Mouse (Mus musculus): Measurements from ENCODE around the gene Tcf7l1. TPM values are rescaled to one million over a fixed set of nuclear protein-coding genes. Genes with fewer than 3 reads are reported as not detected.
A peak's percentile ranks its signal among the peaks of the same experiment; 100 is the strongest.

The Tcf7l1 gene
- polyA plus RNA-seq, 1 experiment from 2014 or later: 5.2 TPM

DNA sequence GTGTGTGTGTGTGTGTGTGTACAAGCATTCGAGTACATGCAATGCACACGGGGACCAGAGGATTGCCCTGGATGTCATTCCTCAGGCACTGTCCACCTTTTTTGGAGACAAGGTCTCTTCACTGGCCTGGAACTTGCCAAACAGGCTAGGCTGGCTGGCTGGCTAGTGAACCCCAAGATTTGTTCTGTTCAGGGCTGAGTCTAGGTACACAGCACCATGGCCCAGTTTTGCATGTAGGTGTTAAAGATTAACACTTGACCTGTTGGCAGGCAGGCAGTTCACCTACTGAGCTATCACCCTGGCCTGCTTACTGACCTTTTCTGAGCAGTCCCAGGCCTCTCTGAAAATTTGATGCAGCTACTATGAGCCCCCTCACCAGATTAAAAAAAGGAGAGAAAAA, 158.7 kb downstream of the Tcf7l1 start:
- Histone ChIP-seq H3K4me3 (ENCODE audit: low read depth, low read length) (no peak overlapping the region), H3K9ac (replicated peaks; ENCODE audit: low read depth, low read length) (no peak overlapping the region), H3K4me1 (ENCODE audit: control insufficient read depth, insufficient read depth, low read length) (no peaks in the 10 kb centered on the region), H3K4me2 (ENCODE audit: low read depth, low read length) (no peak overlapping the region), H3K9me3 (ENCODE audit: control insufficient read depth, low read length) (no peaks in the 10 kb centered on the region), H3K27ac (ENCODE audit: low read depth, low read length) (no peak overlapping the region), H3K27me3 (ENCODE audit: control insufficient read depth, insufficient read depth, low read length) (no peaks in the 10 kb centered on the region), H3K36me3 (ENCODE audit: control insufficient read depth, insufficient read depth, low read length) (0 out of 2 replicates have a peak, but pooled peaks cover 3% of the 10 kb centered on the region)
- no peak for ATAC-seq (ENCODE audit: low read depth)
- WGBS: 96% methylated on average over 2 of the region's 2 CpGs

DNA sequence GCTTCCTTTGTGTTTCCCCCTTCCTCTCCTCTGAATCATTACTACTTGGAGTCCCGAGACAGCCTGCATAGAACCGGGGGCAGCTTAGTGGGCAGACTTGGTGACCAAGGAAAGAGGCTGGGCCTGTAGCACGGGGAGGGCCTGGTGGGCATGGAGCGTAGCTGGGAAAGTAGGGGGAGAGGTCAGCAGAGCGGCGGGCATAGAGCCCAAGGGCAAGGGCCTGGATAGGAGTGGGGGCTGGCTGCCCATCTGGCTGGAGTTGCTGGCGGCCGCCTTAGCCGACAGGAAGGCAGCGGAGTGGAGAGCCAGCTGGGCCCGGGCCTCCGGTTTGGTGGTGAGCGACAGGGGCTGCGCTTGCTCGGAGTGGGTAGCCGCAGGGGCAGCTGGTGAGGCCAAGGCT, 161.8 kb downstream of the Tcf7l1 start:
- Histone ChIP-seq H3K9ac (replicated peaks; ENCODE audit: low read depth, low read length) (no peak overlapping the region; the same call in 1 of the 2 replicates), H3K27ac (ENCODE audit: low read depth, low read length) (no peak overlapping the region), H3K27me3 (ENCODE audit: control insufficient read depth, insufficient read depth, low read length) (no peaks in the 10 kb centered on the region), H3K4me3 (ENCODE audit: low read depth, low read length) (no peak overlapping the region), H3K4me2 (ENCODE audit: low read depth, low read length) (no peak overlapping the region), H3K4me1 (ENCODE audit: control insufficient read depth, insufficient read depth, low read length) (no peaks in the 10 kb centered on the region), H3K9me3 (ENCODE audit: control insufficient read depth, low read length) (no peaks in the 10 kb centered on the region), H3K36me3 (ENCODE audit: control insufficient read depth, insufficient read depth, low read length) (0 out of 2 replicates have a peak, but pooled peaks cover 3% of the 10 kb centered on the region)
- 81% methylated on average over 16 of the region's 16 CpGs for WGBS
- ATAC-seq (ENCODE audit: low read depth): no peak

DNA sequence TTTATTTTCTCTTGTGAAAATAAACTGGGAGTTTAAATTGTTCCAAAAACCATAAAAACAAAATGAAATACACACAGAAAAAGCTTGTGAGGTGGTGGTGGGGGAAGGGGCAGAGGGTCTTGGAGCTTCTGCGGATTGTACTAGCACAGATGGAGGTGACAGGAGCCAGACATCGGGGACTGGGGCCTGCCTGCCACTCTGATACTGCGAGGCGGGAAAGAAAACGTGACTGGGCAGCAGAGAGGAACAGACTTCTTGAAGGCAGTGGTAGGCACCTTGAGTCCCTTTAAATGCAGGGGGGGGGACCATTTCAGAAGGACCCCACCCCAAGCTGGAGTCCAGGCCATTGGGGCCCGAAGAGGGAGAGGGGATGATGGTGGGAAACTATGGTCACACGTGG, 162.7 kb downstream of the Tcf7l1 start:
- Histone ChIP-seq H3K4me2 (ENCODE audit: low read depth, low read length) (no peak overlapping the region), H3K36me3 (ENCODE audit: control insufficient read depth, insufficient read depth, low read length) (0 out of 2 replicates have a peak, but pooled peaks cover 3% of the 10 kb centered on the region), H3K4me3 (ENCODE audit: low read depth, low read length) (no peak overlapping the region), H3K9ac (replicated peaks; ENCODE audit: low read depth, low read length) (no peak overlapping the region), H3K4me1 (ENCODE audit: control insufficient read depth, insufficient read depth, low read length) (no peaks in the 10 kb centered on the region), H3K9me3 (ENCODE audit: control insufficient read depth, low read length) (no peaks in the 10 kb centered on the region), H3K27ac (ENCODE audit: low read depth, low read length) (no peak overlapping the region), H3K27me3 (ENCODE audit: control insufficient read depth, insufficient read depth, low read length) (no peaks in the 10 kb centered on the region)
- no peak for ATAC-seq (ENCODE audit: low read depth)
- 94% methylated on average over 7 of the region's 7 CpGs for WGBS

DNA sequence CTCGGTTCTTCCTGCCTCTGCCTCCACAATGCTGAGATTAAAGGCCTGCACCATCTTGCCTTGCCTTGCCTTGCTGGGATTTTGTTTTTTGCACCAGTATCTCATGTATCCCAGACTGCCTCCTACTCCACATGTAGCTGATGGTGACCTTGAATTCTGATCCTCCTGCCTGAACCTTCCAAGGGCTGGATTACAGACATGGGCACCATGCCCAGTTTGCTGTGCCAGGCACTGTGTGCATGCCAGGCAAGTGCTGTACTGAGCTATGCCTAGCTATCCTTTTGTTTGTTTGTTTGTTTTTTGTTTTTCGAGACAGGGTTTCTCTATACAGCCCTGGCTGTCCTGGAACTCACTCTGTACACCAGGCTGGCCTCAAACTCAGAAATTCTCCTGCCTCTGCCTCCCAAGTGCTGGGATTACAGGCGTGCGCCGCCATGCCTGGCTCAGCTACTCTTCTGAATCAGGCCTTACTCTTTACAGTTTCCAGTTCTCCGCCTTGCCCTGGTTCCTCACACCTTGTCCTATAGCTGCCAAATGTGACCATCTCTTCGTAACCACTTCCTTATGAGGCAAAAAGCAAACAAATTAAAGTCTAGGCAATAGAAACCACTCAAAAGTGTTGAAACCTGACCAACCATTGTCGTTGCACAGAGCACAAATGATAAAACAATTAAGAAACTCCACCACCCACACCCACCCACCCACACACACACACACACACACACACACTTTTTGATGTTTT, 165.2 kb downstream of the Tcf7l1 start:
- 87% methylated on average over 8 of the region's 8 CpGs for WGBS
- Histone ChIP-seq H3K4me3 (ENCODE audit: low read depth, low read length) (no peak overlapping the region), H3K36me3 (ENCODE audit: control insufficient read depth, insufficient read depth, low read length) (no peaks in the 10 kb centered on the region), H3K27ac (ENCODE audit: low read depth, low read length) (no peak overlapping the region), H3K9ac (replicated peaks; ENCODE audit: low read depth, low read length) (no peak overlapping the region), H3K27me3 (ENCODE audit: control insufficient read depth, insufficient read depth, low read length) (no peaks in the 10 kb centered on the region), H3K9me3 (ENCODE audit: control insufficient read depth, low read length) (no peaks in the 10 kb centered on the region), H3K4me2 (ENCODE audit: low read depth, low read length) (no peak overlapping the region), H3K4me1 (ENCODE audit: control insufficient read depth, insufficient read depth, low read length) (no peaks in the 10 kb centered on the region)
- no peak for ATAC-seq (ENCODE audit: low read depth)

DNA sequence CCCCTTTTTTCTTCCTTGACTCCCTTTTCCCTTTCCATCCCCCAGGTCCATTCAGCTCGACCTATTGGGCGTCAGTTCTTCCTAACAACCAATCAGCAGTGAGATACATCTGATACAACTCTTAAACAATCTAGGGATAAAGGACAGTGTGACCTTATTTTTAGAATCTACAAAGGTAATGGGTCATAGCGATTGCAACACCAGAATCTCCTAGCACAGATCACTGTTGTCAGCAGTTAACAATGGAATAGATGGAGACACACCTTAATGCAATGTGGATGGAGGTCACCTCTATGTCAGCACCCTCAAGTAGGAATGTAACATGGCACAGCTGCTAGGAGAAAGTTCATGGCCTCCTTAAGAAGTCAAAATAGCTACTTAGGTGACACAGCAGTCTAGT, 166.1 kb downstream of the Tcf7l1 start:
- 44% methylated on average over 3 of the region's 3 CpGs for WGBS
- H3K27ac ChIP-seq (ENCODE audit: low read depth, low read length): no peak overlapping the region

DNA sequence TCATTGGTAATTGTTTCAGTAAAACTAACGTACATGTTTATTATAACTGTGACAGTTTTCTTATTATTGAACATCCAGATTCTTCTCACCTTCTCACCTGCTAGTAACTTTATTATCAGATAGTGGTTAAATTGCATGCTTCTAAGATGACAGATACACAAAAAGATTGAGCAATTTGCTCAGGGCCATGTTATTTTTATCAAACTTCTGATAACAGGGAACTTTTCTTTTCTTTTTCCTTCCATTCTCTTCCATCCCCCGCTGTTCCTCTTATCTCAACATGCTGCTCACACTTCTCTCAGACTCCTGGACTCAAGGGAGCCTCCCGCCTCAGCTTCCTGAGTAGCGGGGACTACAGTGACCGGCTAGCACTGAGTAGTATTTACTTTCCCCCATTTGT, 168.1 kb downstream of the Tcf7l1 start:
- H3K27me3 ChIP-seq (ENCODE audit: control insufficient read depth, insufficient read depth, low read length): no peaks in the 10 kb centered on the region
- H3K27ac ChIP-seq (ENCODE audit: low read depth, low read length): no peak overlapping the region
- H3K9ac ChIP-seq (replicated peaks; ENCODE audit: low read depth, low read length): no peak overlapping the region
- H3K36me3 ChIP-seq (ENCODE audit: control insufficient read depth, insufficient read depth, low read length): no peaks in the 10 kb centered on the region
- WGBS: 89% methylated on average over 5 of the region's 5 CpGs
- H3K9me3 ChIP-seq (ENCODE audit: control insufficient read depth, low read length): no peaks in the 10 kb centered on the region
- no peak overlapping the region for H3K4me3 ChIP-seq (ENCODE audit: low read depth, low read length)
- H3K4me1 ChIP-seq (ENCODE audit: control insufficient read depth, insufficient read depth, low read length): peaks cover 7% of the 10 kb centered on the region
- no peak overlapping the region for H3K4me2 ChIP-seq (ENCODE audit: low read depth, low read length)
- no peak for ATAC-seq (ENCODE audit: low read depth)

More for the DNA sequence above, 166.1 kb downstream of the Tcf7l1 start:
- no peak overlapping the region for H3K4me2 ChIP-seq (ENCODE audit: low read depth, low read length)
- H3K4me1 ChIP-seq (ENCODE audit: control insufficient read depth, insufficient read depth, low read length): no peaks in the 10 kb centered on the region
- no peaks in the 10 kb centered on the region for H3K36me3 ChIP-seq (ENCODE audit: control insufficient read depth, insufficient read depth, low read length)
- no peaks in the 10 kb centered on the region for H3K27me3 ChIP-seq (ENCODE audit: control insufficient read depth, insufficient read depth, low read length)
- no peak for ATAC-seq (ENCODE audit: low read depth)
- no peaks in the 10 kb centered on the region for H3K9me3 ChIP-seq (ENCODE audit: control insufficient read depth, low read length)
- no peak overlapping the region for H3K9ac ChIP-seq (replicated peaks; ENCODE audit: low read depth, low read length)
- H3K4me3 ChIP-seq (ENCODE audit: low read depth, low read length): no peak overlapping the region

DNA sequence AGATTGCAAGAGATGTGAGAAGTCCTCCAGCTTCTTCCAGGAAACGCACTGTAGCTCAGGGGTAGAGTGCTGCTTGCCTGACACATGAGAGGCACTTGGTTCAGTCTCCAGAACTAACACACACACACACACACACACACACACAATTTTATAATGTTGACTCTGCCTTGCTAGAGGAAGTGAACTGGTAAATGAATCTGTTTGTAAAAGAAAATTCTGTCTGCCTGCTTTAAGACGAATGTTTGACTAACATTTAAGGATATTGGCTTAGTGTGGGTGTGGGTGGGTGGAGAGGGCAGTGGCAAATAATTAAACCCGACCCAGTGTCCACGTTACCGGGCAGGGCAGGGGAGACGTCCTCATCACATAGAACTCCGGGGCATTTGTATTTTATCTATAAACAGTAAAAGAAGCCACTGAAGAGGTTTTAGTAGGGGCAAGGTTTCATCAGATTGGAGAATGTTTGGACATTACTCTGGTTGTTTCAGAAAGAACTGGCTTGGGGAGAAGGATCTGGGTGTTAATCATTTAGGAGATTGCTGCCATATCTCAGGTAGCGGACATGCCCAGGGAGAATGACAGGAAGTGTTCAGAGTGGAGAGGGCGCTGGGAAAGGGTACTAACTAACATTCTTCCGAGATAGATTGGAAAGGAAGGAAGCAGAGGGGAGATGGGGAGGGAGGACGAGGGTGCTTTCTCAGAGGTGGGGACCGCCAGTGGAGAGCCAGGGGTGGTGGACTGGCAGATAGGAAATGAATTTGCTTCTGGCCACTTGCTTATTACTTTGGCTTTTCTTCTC, 169.1 kb downstream of the Tcf7l1 start:
- WGBS: 65% methylated on average over 12 of the region's 12 CpGs
- Histone ChIP-seq H3K36me3 (ENCODE audit: control insufficient read depth, insufficient read depth, low read length) (no peaks in the 10 kb centered on the region), H3K4me3 (ENCODE audit: low read depth, low read length) (no peak overlapping the region), H3K27ac (ENCODE audit: low read depth, low read length) (no peak overlapping the region), H3K9ac (replicated peaks; ENCODE audit: low read depth, low read length) (no peak overlapping the region), H3K4me2 (ENCODE audit: low read depth, low read length) (no peak overlapping the region), H3K4me1 (ENCODE audit: control insufficient read depth, insufficient read depth, low read length) (peaks cover 17% of the 10 kb centered on the region), H3K27me3 (ENCODE audit: control insufficient read depth, insufficient read depth, low read length) (no peaks in the 10 kb centered on the region), H3K9me3 (ENCODE audit: control insufficient read depth, low read length) (no peaks in the 10 kb centered on the region)
- no peak for ATAC-seq (ENCODE audit: low read depth)

DNA sequence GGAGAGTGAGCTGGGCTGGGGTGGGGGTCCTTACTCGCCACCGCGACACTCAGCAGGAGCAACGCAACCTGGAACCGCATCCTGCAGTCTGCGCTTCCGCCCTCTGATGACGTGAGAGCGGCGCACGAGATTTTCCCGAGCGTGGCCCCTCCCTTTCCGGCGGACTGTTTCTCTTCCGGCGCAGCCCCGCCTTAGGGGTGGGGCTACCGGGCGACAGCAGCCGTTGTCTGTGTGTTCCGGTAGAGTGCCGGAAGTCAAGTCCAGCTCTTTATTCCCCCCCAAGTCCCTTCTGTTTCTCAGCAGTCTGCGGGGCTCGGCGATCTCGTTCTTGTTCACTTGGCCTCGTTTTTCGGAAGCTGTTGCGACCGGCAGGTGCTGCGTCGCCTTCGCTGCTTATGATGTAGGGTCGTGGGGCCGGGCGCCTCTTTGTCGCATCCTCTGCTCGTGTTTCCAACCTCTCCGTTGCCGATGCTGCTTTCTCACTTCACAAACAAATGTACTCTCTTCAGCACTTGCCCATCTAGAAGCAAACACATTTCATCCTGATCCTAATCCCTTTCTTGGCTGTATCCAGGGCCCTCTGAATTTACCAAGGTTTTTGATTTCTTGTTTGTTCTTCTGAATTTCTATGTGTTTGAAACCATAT, 172.3 kb downstream of the Tcf7l1 start, which contains the start of gene Tgoln1:
Gene Tgoln1, minus strand, starts transcription at position 358 of the 646 bp plus-strand sequence.
- no peaks in the 10 kb centered on the region for H3K27me3 ChIP-seq (ENCODE audit: control insufficient read depth, insufficient read depth, low read length)
- peak within 1 kb of the TSS; percentile 73 for H3K4me3 ChIP-seq (ENCODE audit: low read depth, low read length)
- ATAC-seq (ENCODE audit: low read depth): peak; percentile 98
- no peaks in the 10 kb centered on the region for H3K9me3 ChIP-seq (ENCODE audit: control insufficient read depth, low read length)
- peaks cover 28% of the 10 kb centered on the region for H3K4me1 ChIP-seq (ENCODE audit: control insufficient read depth, insufficient read depth, low read length)
- H3K27ac ChIP-seq (ENCODE audit: low read depth, low read length): peak within 1 kb of the TSS; percentile 78
- H3K4me2 ChIP-seq (ENCODE audit: low read depth, low read length): peak within 1 kb of the TSS; percentile 90
- peak within 1 kb of the TSS; percentile 55 for H3K9ac ChIP-seq (replicated peaks; ENCODE audit: low read depth, low read length)
- peaks cover under 1% of the 10 kb centered on the region; the same call in 1 of the 2 replicates for H3K36me3 ChIP-seq (ENCODE audit: control insufficient read depth, insufficient read depth, low read length)
- WGBS: under 1% methylated on average over 40 of the region's 41 CpGs
